Mouse (Mus musculus): ENCODE results near the gene Gm8127. TPM values are rescaled to one million over a fixed set of nuclear protein-coding genes. Genes with fewer than 3 reads are reported as not detected.

Gene Gm8127
- total RNA-seq, 2 experiments from 2014 or later = not detected

Other genes starting within 250 kb of the Gm8127 start
- not detected for gene Gm8094, start 217.2 kb downstream of the Gm8127 start, total RNA-seq (2021)
- not detected for gene Gm8104, start 193.2 kb downstream of the Gm8127 start, total RNA-seq (2021)
- gene Gm7233, start 114.0 kb downstream of the Gm8127 start, total RNA-seq (2021) = not detected
- not detected for gene Gm8122, start 58.5 kb downstream of the Gm8127 start, total RNA-seq (2021)
- not detected for gene Gm8126, start 35.2 kb downstream of the Gm8127 start, total RNA-seq (2021)
- gene Gm9732, start 18.8 kb downstream of the Gm8127 start, total RNA-seq (2021) = not detected
- gene 1700001F09Rik, start 54.0 kb upstream of the Gm8127 start, total RNA-seq (2021) = not detected
- not detected for gene Gm8138, start 122.5 kb upstream of the Gm8127 start, total RNA-seq (2021)
- not detected for gene Gm5799, start 249.7 kb upstream of the Gm8127 start, total RNA-seq (2021)